Mouse (Mus musculus) heart, embryonic 12.5 days (tissue): ENCODE results near the gene Rogdi. TPM values are rescaled to one million over a fixed set of nuclear protein-coding genes. Genes with fewer than 3 reads are reported as not detected.

Experiments
- ATAC-seq: fragments of 200-750 bp; cut with Nextera tagmentation; 2 replicates; pipeline ENCODE4 v1.8.0; 2017; ENCODE audit warnings: moderate TSS enrichment, moderate library complexity; ENCODE audit not compliant: insufficient number of reproducible peaks, low FRiP score
- H3K27ac ChIP-seq: fragments of 300-500 bp; sonication (generic); 2 replicates; pipeline ENCODE4 v1.5.1; 2016; ENCODE audit warnings: mild to moderate bottlenecking, moderate library complexity; ENCODE audit not compliant: poor library complexity, severe bottlenecking
- H3K27me3 ChIP-seq: fragments of 300-500 bp; sonication (generic); replicated peaks from 2 replicates; pipeline ENCODE4 v1.6.1; 2016; ENCODE audit warnings: mild to moderate bottlenecking, moderate library complexity
- H3K36me3 ChIP-seq: fragments of 300-500 bp; sonication (generic); 2 replicates; pipeline ENCODE4 v1.6.1; 2016; ENCODE audit warnings: mild to moderate bottlenecking, moderate library complexity
- H3K4me1 ChIP-seq: fragments of 300-500 bp; sonication (generic); replicated peaks from 2 replicates; pipeline ENCODE4 v1.6.1; 2016; ENCODE audit warnings: mild to moderate bottlenecking
- H3K4me2 ChIP-seq: fragments of 300-500 bp; sonication (generic); 2 replicates; pipeline ENCODE4 v1.6.1; 2016; ENCODE audit warnings: mild to moderate bottlenecking, moderate library complexity
- H3K4me3 ChIP-seq: fragments of 300-500 bp; sonication (generic); 2 replicates; pipeline ENCODE4 v1.5.1; 2016; ENCODE audit warnings: mild to moderate bottlenecking
- H3K9ac ChIP-seq: fragments of 300-500 bp; sonication (generic); 2 replicates; pipeline ENCODE4 v1.6.1; 2016; ENCODE audit warnings: mild to moderate bottlenecking, moderate library complexity
- H3K9me3 ChIP-seq: fragments of 300-500 bp; sonication (generic); replicated peaks from 2 replicates; pipeline ENCODE4 v1.6.1; 2016; ENCODE audit warnings: mild to moderate bottlenecking, moderate library complexity
- WGBS: fragments of 180-500 bp; shearing (Covaris S2); methylation state at CpG from one replicate; pipeline ENCODE4 v1.1.7; 2016; 5-methylcytosine and 5-hydroxymethylcytosine counted together
- polyA plus RNA-seq: library from polyadenylated mRNA; unstranded; fragments of >200 nt; fragmentation: Nextera tagmentation; extraction: Ambion mirVana; gene quantifications from 2 replicates; pipeline ENCODE4 v1.2.1, GENCODE M21; 2016

Gene Rogdi
- polyA plus RNA-seq: 44.1 and 48.3 TPM in 2 replicates

- Histone ChIP-seq H3K9ac (peak within 1 kb of the TSS; percentile 83), H3K4me1 (peaks cover 15% of the 10 kb centered on the region), H3K27me3 (no peaks in the 10 kb centered on the region), H3K4me3 (peak within 1 kb of the TSS; percentile 73), H3K27ac (0 out of 2 replicates have a peak within 1 kb of the TSS, but pooled peaks have one; percentile 21), H3K4me2 (peak within 1 kb of the TSS; percentile 89), H3K36me3 (peaks cover 53% of the 10 kb centered on the region), H3K9me3 (no peaks in the 10 kb centered on the region)
- WGBS: under 1% methylated on average over 55 of the region's 63 CpGs
- ATAC-seq: peak; percentile 97
Measured at GRCm38 (mm10) chr16:5013054-5013838, at the start of gene Rogdi. TSS of gene Rogdi (minus strand) at chr16:5013553.

- no peaks in the 10 kb centered on the region for H3K9me3 ChIP-seq
- H3K4me2 ChIP-seq: no peak overlapping the region
- no peaks in the 10 kb centered on the region for H3K4me1 ChIP-seq
- ATAC-seq: no peak
- no peak overlapping the region for H3K4me3 ChIP-seq
- peaks cover 60% of the 10 kb centered on the region for H3K36me3 ChIP-seq
- no peak overlapping the region for H3K9ac ChIP-seq
- H3K27me3 ChIP-seq: no peaks in the 10 kb centered on the region
- H3K27ac ChIP-seq: no peak overlapping the region
- 88% methylated on average over 1 of the region's 1 CpGs for WGBS
Measured at GRCm38 (mm10) chr16:5058114-5058513, 44.8 kb upstream of the Rogdi start.

DNA sequence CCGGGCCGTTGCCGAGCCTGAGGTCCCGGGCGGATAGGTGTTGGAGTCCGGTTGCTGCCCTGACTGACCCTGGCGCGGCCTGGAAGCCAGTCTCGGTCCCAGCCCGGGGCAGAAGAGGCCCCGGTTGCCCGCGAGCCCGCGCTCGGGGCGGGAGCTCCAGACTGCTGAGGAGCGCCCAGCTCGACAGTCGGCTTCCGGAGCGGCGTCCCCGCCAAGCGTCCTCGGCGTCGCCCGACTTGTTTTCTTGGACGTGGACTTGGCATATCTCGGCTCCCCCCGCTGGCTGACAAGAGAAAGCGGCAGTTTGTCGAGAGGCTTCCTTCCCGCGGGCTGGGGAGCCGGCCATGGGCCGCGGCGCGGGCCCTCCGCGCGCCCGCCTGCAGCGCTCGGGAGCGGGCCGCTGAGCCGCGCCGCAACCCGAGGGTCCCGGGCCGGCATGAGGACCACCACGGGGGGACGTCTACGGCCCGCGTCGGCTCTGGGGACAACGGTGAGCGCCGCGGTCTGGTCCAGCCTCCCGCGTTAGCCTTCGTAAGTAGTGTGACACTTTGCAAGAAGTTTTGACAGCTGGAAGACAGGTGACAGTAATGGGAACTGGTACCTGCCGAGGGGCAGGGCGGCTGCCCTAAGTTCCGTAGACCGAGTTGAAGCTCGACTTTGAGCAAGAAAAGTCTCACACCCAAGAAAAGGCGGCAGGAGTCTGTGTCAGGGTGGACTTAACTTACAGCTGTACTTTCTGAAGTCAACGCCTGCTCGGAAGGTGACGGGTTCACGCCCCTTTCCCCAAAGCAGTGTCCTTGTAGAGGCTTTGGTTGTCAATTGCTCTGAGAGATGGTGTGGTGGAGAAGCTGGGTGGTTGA is 37.1 kb upstream of the Rogdi start:
- ATAC-seq: peak; percentile 73
- Histone ChIP-seq H3K4me2 (peak overlapping the region; percentile 99), H3K27ac (peak overlapping the region; percentile 98), H3K9me3 (no peaks in the 10 kb centered on the region), H3K4me1 (peaks cover 16% of the 10 kb centered on the region), H3K36me3 (peaks cover 30% of the 10 kb centered on the region), H3K9ac (peak overlapping the region; percentile 97), H3K4me3 (peak overlapping the region; percentile 100), H3K27me3 (no peaks in the 10 kb centered on the region)
- WGBS: under 1% methylated on average over 78 of the region's 78 CpGs

DNA sequence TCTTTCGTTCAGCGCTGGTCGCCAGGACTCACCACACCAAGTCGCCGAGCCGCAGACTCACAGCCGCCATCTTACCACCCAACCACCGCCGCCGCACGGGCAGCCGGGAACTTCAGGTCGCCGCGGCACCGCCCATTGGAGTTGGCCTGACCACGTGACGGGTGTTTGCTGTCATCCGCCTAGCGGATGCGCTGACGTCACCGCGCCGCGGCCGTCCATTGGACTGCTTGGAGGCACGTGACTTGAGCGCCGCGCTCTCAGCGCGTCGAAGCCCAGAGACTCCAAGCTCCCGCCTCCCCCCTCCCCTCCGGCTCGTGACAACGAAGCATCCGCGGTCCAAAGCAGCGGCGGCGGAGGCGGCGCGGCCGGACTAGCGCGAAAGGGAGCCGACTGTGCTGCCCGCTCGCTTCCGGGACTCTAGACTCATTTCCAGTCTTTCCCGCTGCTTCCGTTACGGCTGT is 36.5 kb upstream of the Rogdi start, which contains the start of the genes Glyr1 and Ubn1:
Gene Glyr1, minus strand, starts transcription at position 90 of the 461 bp plus-strand sequence.
Gene Ubn1, plus strand, starts transcription at position 284 of the 461 bp plus-strand sequence.
- Histone ChIP-seq H3K27ac (peak within 1 kb of the TSS; percentile 98), H3K36me3 (peaks cover 31% of the 10 kb centered on the region), H3K4me1 (peaks cover 16% of the 10 kb centered on the region), H3K27me3 (no peaks in the 10 kb centered on the region), H3K9ac (peak within 1 kb of the TSS; percentile 98), H3K4me2 (peak within 1 kb of the TSS; percentile 99), H3K4me3 (peak within 1 kb of the TSS; percentile 100), H3K9me3 (no peaks in the 10 kb centered on the region)
- WGBS: 0% methylated on average over 56 of the region's 56 CpGs
- ATAC-seq: peak; percentile 99

- H3K4me1 ChIP-seq: peaks cover 16% of the 10 kb centered on the region
- under 1% methylated on average over 38 of the region's 38 CpGs for WGBS
- H3K36me3 ChIP-seq: peaks cover 35% of the 10 kb centered on the region
- peak; percentile 63 for ATAC-seq
- peak overlapping the region; percentile 100 for H3K4me3 ChIP-seq
- no peaks in the 10 kb centered on the region for H3K27me3 ChIP-seq
- H3K9me3 ChIP-seq: no peaks in the 10 kb centered on the region
- peak overlapping the region; percentile 98 for H3K9ac ChIP-seq
- H3K27ac ChIP-seq: peak overlapping the region; percentile 92
- peak overlapping the region; percentile 99 for H3K4me2 ChIP-seq
Measured at GRCm38 (mm10) chr16:5049182-5049773, 35.9 kb upstream of the Rogdi start.

GRCm38 (mm10) chr16:5045322-5045721 is 32.0 kb upstream of the Rogdi start:
- Histone ChIP-seq H3K27ac (no peak overlapping the region), H3K4me3 (no peak overlapping the region), H3K9me3 (no peaks in the 10 kb centered on the region), H3K4me2 (no peak overlapping the region), H3K4me1 (peaks cover 11% of the 10 kb centered on the region), H3K36me3 (peaks cover 66% of the 10 kb centered on the region), H3K9ac (no peak overlapping the region), H3K27me3 (no peaks in the 10 kb centered on the region)
- ATAC-seq: no peak
- 92% methylated on average over 3 of the region's 3 CpGs for WGBS

GRCm38 (mm10) chr16:5036649-5037234 is 23.4 kb upstream of the Rogdi start:
- Histone ChIP-seq H3K27me3 (no peaks in the 10 kb centered on the region), H3K4me1 (no peaks in the 10 kb centered on the region), H3K9me3 (no peaks in the 10 kb centered on the region), H3K4me2 (no peak overlapping the region), H3K4me3 (no peak overlapping the region), H3K27ac (no peak overlapping the region), H3K9ac (no peak overlapping the region), H3K36me3 (peaks cover 95% of the 10 kb centered on the region)
- 88% methylated on average over 5 of the region's 5 CpGs for WGBS
- no peak for ATAC-seq

DNA sequence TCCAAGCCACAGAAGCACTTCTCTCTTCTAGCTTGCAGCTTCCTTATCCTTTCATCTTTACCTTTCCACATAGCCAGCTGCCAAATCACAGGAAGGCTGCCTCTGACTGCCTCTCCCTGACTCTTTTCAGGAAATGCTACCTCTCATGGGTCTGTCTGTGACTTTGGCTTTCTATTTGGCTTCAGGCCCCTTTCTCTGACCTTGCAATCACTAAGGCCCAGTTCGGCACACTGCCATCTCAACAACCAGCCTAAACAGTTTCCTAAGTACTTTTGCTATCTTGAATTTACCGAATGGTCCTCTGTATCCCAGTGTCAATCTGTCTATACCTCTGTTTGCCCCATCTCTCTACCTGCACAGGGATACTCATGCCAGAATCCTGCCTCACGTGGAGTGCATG is 22.2 kb upstream of the Rogdi start:
- no peaks in the 10 kb centered on the region for H3K4me1 ChIP-seq
- WGBS: 97% methylated on average over 3 of the region's 3 CpGs
- no peaks in the 10 kb centered on the region for H3K9me3 ChIP-seq
- H3K36me3 ChIP-seq: peaks cover 95% of the 10 kb centered on the region
- H3K27me3 ChIP-seq: no peaks in the 10 kb centered on the region
- H3K4me2 ChIP-seq: no peak overlapping the region
- H3K27ac ChIP-seq: no peak overlapping the region
- H3K4me3 ChIP-seq: no peak overlapping the region
- H3K9ac ChIP-seq: no peak overlapping the region
- ATAC-seq: no peak

DNA sequence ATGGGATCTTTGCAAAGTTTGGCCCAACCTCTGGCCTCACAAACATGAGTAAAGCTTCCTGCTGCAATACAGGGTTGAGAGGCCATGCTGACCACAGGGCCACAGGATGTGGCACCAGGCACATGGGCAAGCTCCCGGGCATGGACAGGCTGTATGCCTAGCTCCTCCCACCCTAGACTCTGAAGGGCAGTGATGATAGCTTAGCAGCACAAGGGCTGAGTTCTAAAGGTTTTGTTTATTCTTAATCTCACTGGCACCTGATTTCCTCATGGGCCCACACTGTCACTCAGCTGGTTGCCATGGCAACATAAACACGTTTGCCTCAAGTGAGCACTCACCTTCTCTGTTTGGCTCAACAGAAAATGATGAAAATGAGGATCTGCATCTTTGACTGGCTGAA is 16.5 kb upstream of the Rogdi start:
- 68% methylated on average over 2 of the region's 2 CpGs for WGBS
- Histone ChIP-seq H3K4me3 (no peak overlapping the region), H3K27ac (no peak overlapping the region), H3K36me3 (peaks cover 95% of the 10 kb centered on the region), H3K9ac (no peak overlapping the region), H3K27me3 (no peaks in the 10 kb centered on the region), H3K9me3 (no peaks in the 10 kb centered on the region), H3K4me2 (no peak overlapping the region), H3K4me1 (no peaks in the 10 kb centered on the region)
- ATAC-seq: 0 out of 2 replicates have a peak, but pooled peaks have one; percentile 9

- H3K27me3 ChIP-seq: no peaks in the 10 kb centered on the region
- H3K9ac ChIP-seq: no peak overlapping the region
- no peak for ATAC-seq
- H3K9me3 ChIP-seq: no peaks in the 10 kb centered on the region
- H3K4me3 ChIP-seq: no peak overlapping the region
- H3K4me2 ChIP-seq: no peak overlapping the region
- H3K4me1 ChIP-seq: no peaks in the 10 kb centered on the region
- no peak overlapping the region for H3K27ac ChIP-seq
- WGBS: 93% methylated on average over 3 of the region's 3 CpGs
- peaks cover 93% of the 10 kb centered on the region for H3K36me3 ChIP-seq
Measured at GRCm38 (mm10) chr16:5024021-5024420, 10.7 kb upstream of the Rogdi start.
